Mouse (Mus musculus) heart, postnatal 0 days (tissue): ENCODE measurements at regions not wholly inside any gene's neighbourhood (a gene's known extent, or its start where the extent isn't known, plus 50 kb on each side); places are given as distances from the start of the nearest gene placed in this dataset.

ENCODE experiments used
- ATAC-seq: fragments of 200-750 bp; cut with Nextera tagmentation; 2 replicates; pipeline ENCODE4 v1.8.0; 2017; ENCODE audit warnings: low read depth, moderate number of reproducible peaks, moderate library complexity; ENCODE audit not compliant: insufficient read depth
- DNase-seq: peaks from one replicate; pipeline ENCODE4 v3.0.0-alpha.2; 2016; ENCODE audit warnings: low spot score
- H3K27ac ChIP-seq: fragments of 300-500 bp; sonication (generic); 2 replicates; pipeline ENCODE4 v1.5.1; 2014; ENCODE audit warnings: low read depth, mild to moderate bottlenecking
- H3K27me3 ChIP-seq: fragments of 300-500 bp; sonication (generic); 2 replicates; pipeline ENCODE4 v1.6.1; 2014; ENCODE audit warnings: low read length, mixed read lengths; ENCODE audit not compliant: control insufficient read depth, insufficient read depth
- H3K36me3 ChIP-seq: fragments of 300-500 bp; sonication (generic); replicated peaks from 2 replicates; pipeline ENCODE4 v1.6.1; 2014; ENCODE audit warnings: low read length, mixed read lengths; ENCODE audit not compliant: control insufficient read depth, insufficient read depth
- H3K4me1 ChIP-seq: fragments of 300-500 bp; sonication (generic); 2 replicates; pipeline ENCODE4 v1.6.1; 2014; ENCODE audit warnings: antibody characterized with exemption; ENCODE audit not compliant: control insufficient read depth, insufficient read depth
- H3K4me2 ChIP-seq: fragments of 300-500 bp; sonication (generic); 2 replicates; pipeline ENCODE4 v1.6.1; 2014; ENCODE audit warnings: low read depth, mild to moderate bottlenecking, low read length, moderate library complexity
- H3K4me3 ChIP-seq: fragments of 300-500 bp; sonication (generic); 2 replicates; pipeline ENCODE4 v1.5.1; 2014; ENCODE audit warnings: low read depth, low read length
- H3K9ac ChIP-seq: fragments of 300-500 bp; sonication (generic); replicated peaks from 2 replicates; pipeline ENCODE4 v1.6.1; 2014; ENCODE audit warnings: low read depth, low read length, mixed read lengths
- H3K9me3 ChIP-seq: fragments of 300-500 bp; sonication (generic); replicated peaks from 2 replicates; pipeline ENCODE4 v1.6.1; 2016; ENCODE audit warnings: low read length; ENCODE audit not compliant: control insufficient read depth
- CTCF ChIP-seq: IDR thresholded peaks from 2 replicates; pipeline ENCODE4 v1.5.1; 2016; ENCODE audit warnings: antibody characterized with exemption, control low read depth, low read depth
- EP300 ChIP-seq: IDR thresholded peaks from 2 replicates; pipeline ENCODE4 v1.6.1; 2016; ENCODE audit warnings: antibody characterized with exemption, low read depth
- WGBS: fragments of 180-500 bp; shearing (Covaris S2); extraction: QIAGEN DNeasy Blood & Tissue Kit; methylation state at CpG from one replicate; pipeline ENCODE4 v1.1.7; 2014; 5-methylcytosine and 5-hydroxymethylcytosine counted together

GRCm38 (mm10) chr17:64398708-64399107, 67.0 kb upstream of the Pja2 start:
- H3K36me3 ChIP-seq: no peaks in the 10 kb centered on the region
- H3K4me1 ChIP-seq: 0 out of 2 replicates have a peak, but pooled peaks cover 7% of the 10 kb centered on the region
- H3K27ac ChIP-seq: no peak overlapping the region
- DNase-seq (no peak), ATAC-seq (no peak)
- no peaks in the 10 kb centered on the region for H3K27me3 ChIP-seq
- no peak overlapping the region for H3K9ac ChIP-seq
- no peaks in the 10 kb centered on the region for H3K9me3 ChIP-seq
- 50% methylated on average over 3 of the region's 3 CpGs for WGBS
- H3K4me3 ChIP-seq: no peak overlapping the region
- no peak for TF ChIP-seq CTCF
- TF ChIP-seq EP300: no peak
- H3K4me2 ChIP-seq: no peak overlapping the region

GRCm38 (mm10) chr17:64406742-64407254, 75.1 kb upstream of the Pja2 start:
- WGBS: 72% methylated on average over 5 of the region's 5 CpGs
- Histone ChIP-seq H3K36me3 (no peaks in the 10 kb centered on the region), H3K27me3 (no peaks in the 10 kb centered on the region), H3K9ac (no peak overlapping the region), H3K4me3 (no peak overlapping the region), H3K9me3 (no peaks in the 10 kb centered on the region), H3K4me1 (no peaks in the 10 kb centered on the region), H3K27ac (no peak overlapping the region), H3K4me2 (no peak overlapping the region)
- TF ChIP-seq EP300: no peak
- no peak for TF ChIP-seq CTCF
- ATAC-seq (no peak), DNase-seq (no peak)

GRCm38 (mm10) chr17:64407255-64408011, 75.7 kb upstream of the Pja2 start:
- no peak for ATAC-seq
- H3K9ac ChIP-seq: no peak overlapping the region
- H3K27ac ChIP-seq: no peak overlapping the region
- no peaks in the 10 kb centered on the region for H3K36me3 ChIP-seq
- H3K9me3 ChIP-seq: no peaks in the 10 kb centered on the region
- H3K4me3 ChIP-seq: no peak overlapping the region
- WGBS: 61% methylated on average over 13 of the region's 13 CpGs
- H3K27me3 ChIP-seq: no peaks in the 10 kb centered on the region
- TF ChIP-seq CTCF (no peak), EP300 (no peak)
- DNase-seq: no peak
- no peaks in the 10 kb centered on the region for H3K4me1 ChIP-seq
- no peak overlapping the region for H3K4me2 ChIP-seq

GRCm38 (mm10) chr17:64425811-64426210, 94.1 kb upstream of the Pja2 start:
- no peak overlapping the region for H3K27ac ChIP-seq
- H3K9me3 ChIP-seq: no peaks in the 10 kb centered on the region

GRCm38 (mm10) chr17:64426536-64426935, 94.8 kb upstream of the Pja2 start:
- peaks cover 10% of the 10 kb centered on the region for H3K4me1 ChIP-seq
- H3K36me3 ChIP-seq: no peaks in the 10 kb centered on the region
- H3K4me2 ChIP-seq: no peak overlapping the region
- 84% methylated on average over 5 of the region's 5 CpGs for WGBS
- H3K9me3 ChIP-seq: no peaks in the 10 kb centered on the region
- H3K9ac ChIP-seq: no peak overlapping the region
- DNase-seq: no peak
- H3K27me3 ChIP-seq: no peaks in the 10 kb centered on the region
- ATAC-seq: no peak
- TF ChIP-seq EP300 (no peak), CTCF (no peak)
- no peak overlapping the region for H3K27ac ChIP-seq
- no peak overlapping the region for H3K4me3 ChIP-seq

More at GRCm38 (mm10) chr17:64425811-64426210, 94.1 kb upstream of the Pja2 start:
- peaks cover 3% of the 10 kb centered on the region; the same call in 1 of the 2 replicates for H3K4me1 ChIP-seq
- DNase-seq (no peak), ATAC-seq (no peak)
- 79% methylated on average over 1 of the region's 1 CpGs for WGBS
- TF ChIP-seq EP300 (no peak), CTCF (no peak)
- no peak overlapping the region for H3K4me2 ChIP-seq
- no peaks in the 10 kb centered on the region for H3K36me3 ChIP-seq
- no peak overlapping the region for H3K9ac ChIP-seq
- H3K27me3 ChIP-seq: no peaks in the 10 kb centered on the region
- H3K4me3 ChIP-seq: no peak overlapping the region

GRCm38 (mm10) chr17:64439571-64439970, 107.9 kb upstream of the Pja2 start:
- 56% methylated on average over 1 of the region's 1 CpGs for WGBS
- no peak overlapping the region for H3K4me2 ChIP-seq

More at GRCm38 (mm10) chr17:64439571-64439970, 107.9 kb upstream of the Pja2 start:
- ATAC-seq (no peak), DNase-seq (no peak)
- no peaks in the 10 kb centered on the region for H3K4me1 ChIP-seq
- H3K27ac ChIP-seq: no peak overlapping the region
- H3K27me3 ChIP-seq: no peaks in the 10 kb centered on the region
- TF ChIP-seq CTCF (no peak), EP300 (no peak)
- no peak overlapping the region for H3K4me3 ChIP-seq
- no peaks in the 10 kb centered on the region for H3K9me3 ChIP-seq
- no peak overlapping the region for H3K9ac ChIP-seq
- no peaks in the 10 kb centered on the region for H3K36me3 ChIP-seq
